Mouse (Mus musculus): ENCODE results near the gene Prkci.

GRCm38 (mm10) chr3:31080791-31081502 lies 85.4 kb downstream of the Prkci start:
- TF ChIP-seq CTCF (IDR thresholded peaks at IDR 0.05; ENCODE audit: extremely low read depth, insufficient read depth, low read length): no peak
- no peak for TF ChIP-seq POLR2A (IDR thresholded peaks at IDR 0.05; ENCODE audit: extremely low read depth, insufficient read depth, low read length)
